Mouse (Mus musculus): Measurements from ENCODE around the gene Rarres1.

Rarres1 gene

DNA sequence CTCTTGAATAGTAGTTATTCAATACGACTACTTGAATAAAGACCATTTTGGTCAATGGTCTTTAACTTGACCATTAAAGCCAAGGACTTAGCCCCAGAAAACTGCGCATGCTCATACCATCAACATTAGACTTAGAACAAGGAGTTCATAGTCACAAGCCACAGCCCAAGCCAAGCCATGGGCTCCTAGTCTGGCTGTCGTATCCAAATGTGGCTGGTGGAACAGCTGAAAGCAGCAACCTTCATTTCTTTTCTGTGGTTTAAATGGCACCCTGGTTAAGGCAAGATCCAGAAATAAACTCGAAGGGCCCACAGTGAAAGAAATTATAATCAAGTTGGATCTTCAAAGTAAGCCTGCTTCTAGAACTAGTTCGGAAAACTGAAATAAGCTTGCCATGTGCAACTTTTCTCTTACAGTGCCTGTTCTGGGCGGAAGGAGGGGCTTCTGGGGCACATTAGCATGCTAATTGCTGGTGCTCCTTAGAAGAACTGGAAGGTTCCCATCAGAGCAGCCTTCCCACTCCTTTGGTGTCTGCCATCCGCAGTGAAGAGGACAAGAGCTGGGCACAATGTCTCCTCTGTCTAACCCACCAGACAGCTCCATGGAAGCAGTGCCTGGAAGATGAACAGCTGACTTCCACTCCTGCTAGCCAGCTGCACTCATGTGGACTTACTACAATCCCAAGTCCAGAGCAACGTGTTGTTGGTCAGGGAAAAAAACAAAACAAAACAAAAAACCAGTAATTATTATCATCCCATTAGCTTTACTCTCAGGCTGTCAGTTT is 23.0 kb downstream of the Rarres1 start:
- no peak for DNase-seq (ENCODE audit: low spot score)

DNA sequence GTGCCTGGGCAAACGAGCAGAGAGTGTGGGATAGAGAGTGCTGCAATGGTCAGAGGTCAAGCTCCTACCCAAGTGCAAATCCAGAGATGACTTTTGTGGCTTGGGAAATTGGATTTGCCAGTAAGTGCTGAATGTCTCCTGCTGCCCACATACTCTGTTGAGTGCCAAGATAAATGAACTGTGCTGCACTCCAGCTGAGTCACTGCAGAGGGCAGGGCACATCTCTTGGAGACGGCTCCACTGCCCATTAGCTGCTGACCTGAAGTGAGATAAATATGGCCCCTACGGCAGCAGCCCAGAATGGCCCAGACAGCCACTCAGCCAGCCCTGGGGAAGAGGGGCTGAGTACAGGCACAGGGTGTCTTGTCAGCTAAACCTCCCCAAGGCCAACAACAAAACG is 25.2 kb downstream of the Rarres1 start:
- DNase-seq (ENCODE audit: low spot score), result no peak

DNA sequence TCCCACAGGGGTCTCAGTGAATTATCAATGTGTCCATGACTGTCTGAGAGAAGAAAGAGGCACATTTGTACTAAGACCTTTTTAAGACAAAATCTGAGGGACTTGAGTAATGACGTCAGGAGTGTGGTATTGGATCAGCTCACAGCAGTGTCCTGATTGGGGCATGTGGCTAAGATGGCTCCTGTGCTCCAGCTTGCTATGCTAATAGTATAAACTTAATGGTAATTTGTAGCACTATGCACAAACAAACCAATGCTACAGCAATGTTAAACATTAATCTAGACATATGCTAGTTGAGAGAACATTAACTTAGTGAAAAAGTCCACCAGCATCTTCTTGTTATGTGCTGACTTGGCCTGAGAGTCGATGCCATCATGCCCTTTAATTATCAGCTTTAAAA is 30.1 kb downstream of the Rarres1 start:
- DNase-seq (ENCODE audit: low spot score), result no peak

DNA sequence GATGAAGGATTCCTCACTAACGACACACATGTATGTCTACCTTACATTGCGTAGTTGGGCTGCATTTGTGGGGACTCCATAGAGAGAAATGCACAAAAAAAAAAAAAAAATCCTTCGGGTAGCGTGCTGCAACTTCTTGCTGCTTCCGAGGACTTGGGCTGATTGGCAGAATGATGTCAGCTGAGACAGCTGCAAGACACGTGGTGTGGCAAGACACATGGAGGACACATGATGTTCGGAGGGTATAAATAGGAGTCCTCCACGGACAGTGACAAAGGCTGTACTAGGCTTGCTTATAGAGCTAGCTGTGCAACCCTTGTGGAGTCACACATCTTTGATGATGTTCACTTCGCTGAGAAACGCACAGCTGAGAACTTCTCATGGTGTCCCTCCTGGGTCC is 32.9 kb downstream of the Rarres1 start:
- no peak for DNase-seq (ENCODE audit: low spot score)

DNA sequence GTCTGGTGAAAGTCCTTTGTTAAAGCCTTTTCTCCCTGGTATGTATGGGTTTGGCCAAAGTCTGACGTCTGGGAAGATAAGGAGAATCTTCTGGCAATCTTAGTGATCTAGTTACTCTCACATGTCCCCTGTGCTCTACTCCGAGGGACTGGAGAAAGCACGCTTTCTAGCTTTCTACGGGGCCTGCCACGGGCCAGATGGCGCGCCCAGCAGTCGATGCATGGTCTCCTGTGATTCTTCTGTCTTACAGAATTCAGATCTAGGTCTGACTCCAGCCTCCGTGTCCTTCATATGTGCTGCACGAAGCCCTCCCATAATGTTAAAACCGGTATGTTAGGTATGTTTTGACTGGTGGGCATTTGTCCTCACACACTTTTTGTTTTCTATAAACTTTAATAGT is 35.5 kb downstream of the Rarres1 start:
- no peak for DNase-seq (ENCODE audit: low spot score)

DNA sequence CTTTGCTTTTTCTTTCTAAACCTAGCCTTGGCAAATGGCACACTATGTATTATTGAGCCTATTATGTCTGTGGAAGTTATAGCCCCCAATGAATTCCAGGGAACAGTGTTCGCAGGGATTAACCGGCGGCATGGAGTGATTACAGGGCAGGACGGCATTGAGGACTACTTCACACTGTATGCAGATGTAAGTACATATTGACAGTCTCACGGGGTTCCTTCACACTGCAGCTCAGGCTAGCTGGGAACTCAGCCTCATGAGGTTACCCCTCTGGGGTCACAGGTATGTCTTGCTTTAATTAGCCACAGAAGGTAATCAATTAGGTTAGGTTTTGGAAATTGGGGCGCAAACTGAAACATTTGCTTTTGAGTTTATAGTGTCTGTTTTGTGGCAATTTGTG is 41.9 kb downstream of the Rarres1 start:
- no peak for DNase-seq (ENCODE audit: low spot score)

DNA sequence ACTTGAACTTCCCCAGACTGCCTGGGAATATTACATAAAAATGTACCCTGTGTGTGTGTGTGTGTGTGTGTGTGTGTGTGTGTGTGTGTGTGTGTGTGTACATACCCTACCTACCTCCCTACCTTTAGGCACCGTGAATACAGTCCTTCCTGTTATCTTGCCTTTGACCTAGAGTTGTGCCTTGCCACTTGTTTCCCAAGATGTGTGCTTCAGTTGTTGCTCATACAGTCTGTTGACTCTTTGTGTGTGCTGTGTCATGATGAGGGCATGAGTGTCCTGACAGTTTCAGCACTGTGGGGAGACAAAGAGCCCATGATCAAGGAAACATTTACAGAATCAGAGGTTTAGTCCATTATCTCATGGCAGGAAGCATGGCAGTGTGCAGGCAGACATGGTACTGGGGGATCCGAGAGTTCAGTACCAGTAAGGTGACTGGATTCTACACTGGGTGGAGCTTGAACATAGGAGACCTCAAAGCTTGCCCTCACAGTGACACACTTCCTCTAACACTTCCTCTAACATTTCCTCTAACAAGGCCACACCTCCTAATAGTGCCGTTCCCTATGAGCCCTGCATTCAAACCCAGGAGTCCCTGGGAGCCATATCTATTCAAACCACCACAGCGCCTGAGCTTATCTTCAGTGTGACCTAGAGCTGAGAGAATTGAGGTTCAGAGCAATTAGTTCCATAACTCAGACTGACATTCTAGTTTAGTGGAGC is 43.8 kb downstream of the Rarres1 start:
- no peak for DNase-seq (ENCODE audit: low spot score)

DNA sequence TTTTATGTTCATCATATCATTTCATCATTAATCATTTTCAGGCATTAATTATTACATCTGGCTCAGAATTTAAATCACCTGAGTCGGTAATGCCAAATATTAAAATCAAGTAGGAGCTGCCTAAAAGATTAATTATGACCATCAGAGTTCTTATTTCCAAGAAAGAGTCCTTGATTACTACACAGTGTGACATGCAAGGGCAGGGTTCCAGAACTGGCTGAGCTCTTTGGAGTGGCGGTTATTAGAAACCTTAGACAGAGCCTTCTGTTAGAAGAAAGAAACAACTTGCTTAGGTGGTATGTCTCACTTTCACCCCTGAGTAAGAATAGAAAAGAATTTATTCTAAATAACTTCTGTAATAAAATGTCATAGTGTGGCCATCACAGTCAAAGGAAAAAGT is 48.0 kb downstream of the Rarres1 start:
- no peak for DNase-seq (ENCODE audit: low spot score)

DNA sequence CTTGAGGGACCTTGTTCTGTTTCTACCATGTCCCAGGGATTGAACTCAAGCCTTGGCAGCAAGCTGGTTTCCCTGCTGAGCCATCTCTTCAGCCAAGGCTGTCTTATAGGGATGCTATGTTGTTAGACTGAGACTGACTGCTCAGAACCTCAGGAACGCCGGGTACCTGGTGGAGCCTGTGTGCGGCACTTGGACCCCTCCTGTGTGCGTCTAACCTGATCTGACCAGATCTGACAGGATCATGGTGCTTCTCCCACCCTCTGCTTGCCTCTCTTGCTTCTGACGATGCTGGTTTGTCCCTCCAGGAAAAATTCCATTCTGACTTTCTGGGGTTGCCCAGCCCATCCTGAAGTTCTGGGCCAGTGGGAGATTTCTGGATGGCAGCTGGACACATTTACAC is 48.7 kb downstream of the Rarres1 start:
- DNase-seq (ENCODE audit: low spot score), result no peak

DNA sequence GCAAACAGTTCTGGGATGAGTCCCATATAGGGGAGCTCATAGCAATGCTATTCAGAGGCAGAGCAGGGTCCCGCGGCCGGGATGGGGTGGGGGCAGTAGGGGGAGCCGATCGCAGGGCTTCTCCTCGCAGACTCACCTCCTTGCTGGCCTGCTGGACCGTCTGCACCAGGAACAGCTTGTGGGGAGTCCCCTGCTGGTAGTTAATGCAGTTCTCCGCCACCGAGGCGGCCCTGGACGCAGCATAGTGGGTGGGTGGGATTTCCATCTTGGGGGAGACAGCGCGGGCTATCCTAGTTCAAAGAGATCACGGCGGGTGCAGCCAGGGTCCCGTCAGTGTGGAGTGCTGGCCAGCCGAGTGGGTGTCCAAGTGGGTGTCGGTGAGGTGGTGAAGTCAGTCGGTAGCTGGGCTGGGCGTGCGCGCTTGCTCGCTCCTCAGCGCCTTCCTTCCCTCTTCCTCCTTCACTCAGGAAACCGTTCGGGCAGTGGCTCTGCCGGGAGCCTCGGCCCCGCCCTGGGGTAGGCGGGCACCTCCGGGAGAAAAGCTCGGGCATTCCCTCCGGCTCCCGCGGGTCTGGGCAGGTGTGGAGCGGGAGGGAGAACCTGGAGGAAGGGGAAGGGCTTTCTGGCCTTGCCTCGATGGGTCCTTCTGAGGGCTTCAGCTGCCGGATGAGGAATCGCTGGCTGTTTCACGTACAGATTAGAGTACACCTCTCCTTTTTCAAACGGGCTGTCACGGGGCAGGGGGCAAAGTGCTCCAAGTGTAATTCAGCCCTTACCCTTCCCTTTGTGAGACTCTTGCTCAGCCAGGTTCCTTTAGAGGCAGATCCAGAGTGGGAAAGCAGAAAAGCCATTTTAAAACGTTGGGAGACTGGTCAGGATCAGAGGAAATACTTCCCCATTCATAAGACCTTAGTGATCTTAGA is 51.6 kb downstream of the Rarres1 start, which contains the start of gene Lxn:
TSS of gene Lxn (minus strand) at position 477 of the 923 bp plus-strand sequence.
- peak; percentile 79 for DNase-seq (ENCODE audit: low spot score)

DNA sequence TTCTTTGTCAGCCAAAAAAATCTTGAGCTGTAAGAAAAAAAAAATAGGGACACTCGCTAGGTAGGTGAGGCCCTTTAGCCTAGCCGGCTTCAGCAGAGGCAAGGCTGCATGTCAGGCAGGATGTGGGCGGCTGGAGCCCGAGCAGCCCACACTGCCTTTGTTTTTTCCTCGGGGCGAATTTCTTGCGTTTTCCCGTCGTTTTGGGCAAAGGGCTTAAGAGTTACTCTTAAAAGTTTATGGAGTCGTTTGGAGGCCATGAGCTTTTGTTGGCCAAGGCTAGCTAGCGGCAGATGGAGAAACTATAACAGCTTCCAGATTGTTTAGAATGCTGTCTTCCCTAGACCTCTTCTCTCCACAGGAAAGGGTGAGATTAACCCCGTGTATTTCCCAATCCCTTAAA is 52.3 kb downstream of the Rarres1 start:
- no peak for DNase-seq (ENCODE audit: low spot score)

DNA sequence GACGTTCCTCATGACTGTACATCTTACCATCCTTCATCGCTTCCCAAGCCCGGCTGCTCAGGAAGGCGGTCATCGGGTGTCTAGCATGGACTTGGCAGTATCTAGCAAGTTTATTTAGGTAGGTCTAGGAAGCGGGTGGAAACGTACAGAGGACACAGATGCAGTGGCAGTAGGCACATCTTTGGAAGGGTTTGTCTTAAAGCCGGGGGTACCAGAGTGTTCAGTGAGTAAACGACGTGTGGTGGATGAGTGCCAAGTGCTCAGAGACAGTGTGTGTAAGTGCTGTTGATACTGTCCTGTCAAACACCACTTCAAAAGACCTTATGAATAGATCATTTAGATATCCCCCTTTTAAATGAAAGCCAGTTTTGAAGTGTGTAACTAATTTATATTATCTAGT is 52.7 kb downstream of the Rarres1 start:
- DNase-seq (ENCODE audit: low spot score), result no peak

DNA sequence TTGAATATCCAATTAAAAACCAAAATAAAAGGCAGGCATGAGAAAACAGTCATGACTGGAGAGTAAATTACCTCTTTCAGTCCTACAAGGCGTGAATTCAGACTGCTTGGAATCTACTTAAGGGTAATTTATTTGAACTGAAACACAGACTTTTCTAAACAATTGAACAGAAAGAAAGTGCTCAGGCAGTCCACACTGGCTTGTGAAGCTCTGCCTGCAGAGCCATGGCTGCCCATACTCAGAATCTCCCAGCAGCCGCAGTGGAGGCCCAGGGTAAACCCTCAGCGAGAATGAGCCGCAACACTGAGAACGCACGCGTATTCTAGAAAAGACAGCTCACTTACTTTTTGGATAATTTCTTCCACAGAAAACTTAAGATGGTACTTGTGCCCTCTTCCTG is 53.3 kb downstream of the Rarres1 start:
- DNase-seq (ENCODE audit: low spot score), result no peak

DNA sequence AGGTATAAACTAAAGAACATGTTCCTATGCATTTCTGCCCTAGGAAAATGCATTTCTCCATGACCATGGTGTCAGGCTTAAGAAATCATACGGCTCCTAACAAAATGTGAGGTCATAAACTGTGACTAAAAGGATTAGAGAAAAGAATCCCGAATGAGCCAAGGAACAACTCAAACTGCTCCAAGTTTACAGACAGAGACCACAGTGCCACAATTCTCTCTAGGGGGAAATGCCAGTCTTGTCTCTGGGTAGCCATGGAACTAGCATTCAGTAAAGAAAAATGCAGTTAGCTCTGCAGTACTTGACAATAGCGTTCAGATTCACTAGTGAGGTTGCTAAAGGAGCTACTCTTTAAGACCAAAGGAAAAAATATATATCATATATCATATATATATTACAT is 55.4 kb downstream of the Rarres1 start:
- no peak for DNase-seq (ENCODE audit: low spot score)

DNA sequence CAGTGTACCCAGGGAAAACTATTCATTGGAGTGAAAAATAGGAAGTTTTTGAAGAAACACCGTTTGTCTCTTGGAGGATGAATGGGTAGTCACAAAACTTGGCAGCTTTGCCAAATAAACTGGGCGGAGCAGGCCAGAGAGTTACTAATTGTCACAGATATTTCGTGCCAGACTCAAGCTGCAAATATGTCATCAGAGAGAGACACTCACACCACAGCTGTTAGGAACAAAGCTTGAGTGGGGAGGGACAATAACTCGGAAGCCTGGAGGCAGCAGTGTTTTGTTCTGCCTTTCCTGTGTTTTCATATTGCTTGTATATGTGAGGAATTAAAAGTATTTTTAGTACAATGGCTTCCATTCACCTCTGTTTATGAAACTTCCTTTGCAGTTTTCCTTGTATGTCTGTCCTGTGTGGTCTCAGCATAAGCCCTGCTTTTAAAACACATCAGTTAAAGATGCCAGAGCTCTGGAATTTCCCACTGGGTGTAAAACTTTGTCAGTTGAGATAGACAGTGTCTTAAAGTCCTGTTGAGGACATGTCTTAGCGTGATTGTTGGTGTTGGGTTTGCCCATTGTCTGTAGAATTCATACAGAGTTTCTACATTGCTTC is 64.6 kb downstream of the Rarres1 start:
- DNase-seq (ENCODE audit: low spot score), result no peak

DNA sequence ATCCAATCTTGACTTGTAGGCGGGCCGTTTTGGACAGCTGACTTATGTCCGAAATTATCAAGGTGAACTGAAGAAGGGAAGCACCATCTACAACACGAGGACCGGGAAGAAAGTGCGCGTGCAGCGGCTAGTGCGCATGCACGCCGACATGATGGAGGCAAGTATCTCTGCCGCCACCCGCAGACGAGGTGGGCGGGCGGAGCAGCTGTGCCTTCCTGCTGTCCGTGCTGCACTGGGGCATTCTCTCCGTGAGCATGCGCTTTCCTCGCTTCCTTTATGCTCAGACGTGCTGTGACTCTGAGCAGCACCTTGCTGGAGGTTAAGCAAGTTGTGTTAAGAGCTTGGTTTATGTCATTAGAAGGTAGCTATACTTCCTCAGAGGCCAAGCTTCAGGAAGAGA is 65.7 kb downstream of the Rarres1 start:
- DNase-seq (ENCODE audit: low spot score), result no peak

DNA sequence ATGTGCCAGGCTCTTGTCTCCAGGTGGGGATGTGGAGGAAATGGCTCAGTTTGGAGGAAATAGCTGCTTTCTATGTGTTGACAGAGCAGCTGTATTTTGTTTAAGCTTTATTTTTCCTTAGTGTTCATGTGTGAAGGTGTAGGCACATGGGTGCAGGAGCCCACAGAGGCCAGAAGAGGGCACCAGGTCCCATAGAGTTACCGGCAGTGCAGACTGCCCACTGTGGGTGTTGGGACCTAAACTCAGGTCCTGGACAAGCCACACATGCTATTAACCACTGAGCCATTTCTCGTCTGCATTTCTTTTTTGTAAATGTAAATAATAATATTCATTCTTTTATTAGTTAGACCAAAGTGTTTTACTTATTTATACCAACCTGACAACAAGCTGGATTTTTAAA is 68.2 kb downstream of the Rarres1 start:
- no peak for DNase-seq (ENCODE audit: low spot score)

DNA sequence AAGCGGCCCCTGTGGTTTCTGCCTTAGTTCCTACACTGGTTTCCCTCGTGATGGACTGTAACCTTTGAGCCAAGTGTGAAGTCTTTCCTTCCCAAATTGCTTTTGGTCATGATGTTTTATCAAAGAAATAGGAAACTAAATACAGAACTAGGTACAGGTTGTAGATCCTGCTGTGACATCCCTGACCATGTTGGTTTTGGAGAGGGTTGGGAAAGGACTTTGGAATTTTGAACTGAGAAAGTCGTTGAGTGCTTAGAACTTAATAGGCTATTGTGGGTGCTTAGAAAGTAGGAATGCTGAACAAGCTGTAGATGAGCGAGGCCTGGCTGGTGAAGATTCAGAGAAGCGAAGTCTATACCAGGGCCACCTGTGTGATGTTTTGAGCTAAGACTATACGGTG is 81.3 kb downstream of the Rarres1 start:
- DNase-seq (ENCODE audit: low spot score), result no peak

DNA sequence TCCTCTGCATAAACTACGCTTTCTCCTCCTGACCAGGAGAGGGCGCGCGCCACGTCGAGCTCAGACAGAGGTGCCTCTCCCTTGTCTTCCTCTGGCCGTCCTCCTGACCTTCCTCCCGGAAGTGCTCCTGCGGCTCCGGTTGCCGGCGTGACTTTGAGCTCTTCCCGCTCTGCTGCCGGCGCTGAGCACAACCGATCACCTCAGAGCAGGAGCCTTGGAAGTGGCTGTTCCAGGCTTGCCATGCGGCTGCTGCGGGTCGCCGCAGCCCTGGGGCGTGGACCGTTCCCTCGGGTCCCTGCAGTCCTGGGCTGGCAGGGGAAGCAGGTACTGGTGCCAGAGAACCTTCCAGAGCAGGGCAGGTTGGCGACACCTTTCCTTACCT is 85.3 kb downstream of the Rarres1 start, which contains the start of gene Gfm1:
TSS of gene Gfm1 (plus strand) at position 98 of the 382 bp plus-strand sequence.
- peak; percentile 85 for DNase-seq (ENCODE audit: low spot score)

DNA sequence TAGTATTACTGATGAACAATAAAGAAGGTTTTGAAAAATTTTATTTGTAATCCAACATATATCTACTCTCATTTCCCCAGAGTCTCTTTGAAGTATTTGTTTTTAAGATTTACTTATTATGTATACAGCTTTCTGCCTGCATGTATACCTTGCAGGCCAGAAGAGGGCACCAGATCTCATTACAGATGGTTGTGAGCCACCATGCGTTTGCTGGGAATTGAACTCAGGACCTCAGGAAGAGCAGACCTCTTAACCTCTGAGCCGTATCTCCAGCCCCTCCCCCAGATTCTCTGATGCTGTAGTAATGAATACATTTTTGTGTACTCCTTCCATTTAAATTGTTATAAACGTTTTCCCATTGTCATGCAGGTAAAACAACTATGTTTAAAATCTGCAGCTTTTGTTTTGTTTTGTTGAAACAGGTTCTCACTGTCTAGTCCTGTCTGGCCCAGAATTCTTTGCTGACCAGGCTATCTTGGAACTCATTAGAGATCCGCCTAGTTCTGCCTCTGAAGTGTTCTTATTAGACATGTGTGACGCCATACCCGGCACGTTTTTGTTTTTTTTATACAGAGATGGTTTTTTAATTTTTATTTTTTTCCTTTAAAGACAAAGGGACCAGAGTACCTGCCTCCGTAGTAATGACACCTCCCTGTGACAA is 85.9 kb downstream of the Rarres1 start:
- no peak for DNase-seq (ENCODE audit: low spot score)

Measured in urinary bladder, postnatal 14 days (tissue).